Mouse (Mus musculus): ENCODE measurements around the gene Ccl1. TPM values are rescaled to one million over a fixed set of nuclear protein-coding genes. Genes with fewer than 3 reads are reported as not detected.

The Ccl1 gene
- polyA plus RNA-seq, 1 experiment from 2014 or later: 0.71 TPM

GRCm38 (mm10) chr11:82253421-82253820 is 52.1 kb downstream of the Ccl1 start:
- Histone ChIP-seq H3K9ac (no peak overlapping the region), H3K36me3 (no peaks in the 10 kb centered on the region), H3K27me3 (0 out of 2 replicates have a peak, but pooled peaks cover 3% of the 10 kb centered on the region), H3K9me3 (no peaks in the 10 kb centered on the region), H3K4me2 (no peak overlapping the region), H3K4me1 (replicated peaks) (peaks cover 49% of the 10 kb centered on the region), H3K4me3 (no peak overlapping the region), H3K27ac (replicated peaks) (peak overlapping the region; percentile 18; the same call in 1 of the 2 replicates)
- whole genome bisulfite sequencing: 20% methylated on average over 4 of the region's 4 CpGs
- ATAC-seq (ENCODE audit: low read depth): no peak

DNA sequence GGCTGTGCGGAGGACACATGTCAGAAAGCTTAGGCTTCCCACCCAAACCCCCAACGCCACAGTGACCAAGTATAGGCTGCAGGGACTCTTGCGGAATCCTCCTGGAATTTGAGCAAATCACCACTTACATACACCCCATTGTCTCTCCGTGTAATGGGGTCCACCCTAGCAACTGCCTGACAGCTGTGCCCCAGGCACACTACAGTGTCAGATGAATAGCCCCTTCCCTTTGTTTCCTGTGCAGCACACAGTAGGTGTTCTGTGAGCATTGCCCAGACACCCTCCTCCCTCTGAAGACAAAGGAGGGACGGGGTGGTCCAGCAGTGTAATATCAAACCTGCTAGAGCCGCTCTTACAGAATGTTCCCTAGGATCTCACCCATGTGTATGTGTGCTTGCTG is 54.2 kb downstream of the Ccl1 start:
- 16% methylated on average over 6 of the region's 6 CpGs for WGBS
- Histone ChIP-seq H3K36me3 (no peaks in the 10 kb centered on the region), H3K9ac (no peak overlapping the region), H3K27me3 (no peaks in the 10 kb centered on the region), H3K4me1 (replicated peaks) (peaks cover 49% of the 10 kb centered on the region), H3K27ac (replicated peaks) (no peak overlapping the region), H3K4me2 (no peak overlapping the region), H3K4me3 (no peak overlapping the region), H3K9me3 (no peaks in the 10 kb centered on the region; the same call in 1 of the 2 replicates)
- ATAC-seq (ENCODE audit: low read depth): no peak

- no peaks in the 10 kb centered on the region; the same call in 1 of the 2 replicates for H3K9me3 ChIP-seq
- H3K27me3 ChIP-seq: no peaks in the 10 kb centered on the region
- no peak overlapping the region for H3K4me2 ChIP-seq
- peaks cover 38% of the 10 kb centered on the region for H3K4me1 ChIP-seq (replicated peaks)
- H3K9ac ChIP-seq: no peak overlapping the region
- no peak overlapping the region for H3K27ac ChIP-seq (replicated peaks)
- ATAC-seq (ENCODE audit: low read depth): no peak
- H3K4me3 ChIP-seq: no peak overlapping the region
- WGBS: 66% methylated on average over 6 of the region's 6 CpGs
- no peaks in the 10 kb centered on the region for H3K36me3 ChIP-seq
Measured at GRCm38 (mm10) chr11:82249945-82250344, 55.5 kb downstream of the Ccl1 start.

GRCm38 (mm10) chr11:82237439-82237838 is 68.1 kb downstream of the Ccl1 start:
- ATAC-seq (ENCODE audit: low read depth): peak; percentile 59; the same call in 1 of the 2 replicates
- no peaks in the 10 kb centered on the region for H3K9me3 ChIP-seq

DNA sequence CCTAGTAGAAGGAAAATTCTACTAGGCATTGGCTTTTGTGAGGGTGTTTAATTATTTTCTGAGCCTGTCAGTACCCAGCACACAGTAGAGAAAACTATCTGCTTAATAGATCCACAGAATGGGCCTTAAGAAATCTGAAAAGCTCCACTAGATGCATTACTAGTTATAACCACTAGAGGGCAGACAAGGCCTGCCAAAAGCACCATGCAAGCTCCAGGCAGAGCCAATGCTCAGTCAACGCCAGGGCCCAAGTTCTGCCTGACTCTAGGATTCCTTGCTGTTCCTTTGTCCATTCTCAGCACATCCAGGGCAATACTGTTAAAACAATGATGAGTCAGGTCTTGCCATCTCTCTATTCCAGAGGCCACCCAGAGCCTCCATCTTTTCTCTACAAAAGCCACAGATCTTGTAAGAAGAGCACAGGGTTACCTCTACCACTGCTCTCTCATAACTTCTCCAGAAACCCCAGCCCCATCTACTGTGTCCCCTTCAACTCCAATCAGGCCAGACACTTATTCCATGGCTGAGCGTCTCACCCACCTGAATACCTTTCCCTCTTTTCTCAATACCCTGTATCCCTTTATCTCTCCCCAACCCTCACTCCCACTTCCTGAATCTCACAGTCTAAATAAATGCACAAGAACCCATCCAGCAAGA is 69.8 kb downstream of the Ccl1 start:
- WGBS: 29% methylated on average over 2 of the region's 2 CpGs
- Histone ChIP-seq H3K4me3 (no peak overlapping the region), H3K9me3 (no peaks in the 10 kb centered on the region), H3K27me3 (no peaks in the 10 kb centered on the region; the same call in none of the 2 replicates), H3K36me3 (no peaks in the 10 kb centered on the region), H3K4me1 (replicated peaks) (peaks cover 30% of the 10 kb centered on the region), H3K9ac (no peak overlapping the region), H3K4me2 (no peak overlapping the region), H3K27ac (replicated peaks) (no peak overlapping the region)
- peak; percentile 62; the same call in 1 of the 2 replicates for ATAC-seq (ENCODE audit: low read depth)

More at GRCm38 (mm10) chr11:82237439-82237838, 68.1 kb downstream of the Ccl1 start:
- 0 out of 2 replicates have a peak overlapping the region, but pooled peaks have one; percentile 33 for H3K27ac ChIP-seq (replicated peaks)
- H3K4me1 ChIP-seq (replicated peaks): peaks cover 25% of the 10 kb centered on the region
- WGBS: 16% methylated on average over 5 of the region's 5 CpGs
- peak overlapping the region; percentile 26; the same call in 1 of the 2 replicates for H3K9ac ChIP-seq
- no peak overlapping the region for H3K4me3 ChIP-seq
- no peaks in the 10 kb centered on the region for H3K36me3 ChIP-seq
- H3K4me2 ChIP-seq: no peak overlapping the region
- H3K27me3 ChIP-seq: no peaks in the 10 kb centered on the region; the same call in none of the 2 replicates

- Histone ChIP-seq H3K27me3 (no peaks in the 10 kb centered on the region; the same call in none of the 2 replicates), H3K36me3 (no peaks in the 10 kb centered on the region), H3K4me2 (no peak overlapping the region), H3K9ac (no peak overlapping the region), H3K9me3 (no peaks in the 10 kb centered on the region), H3K4me1 (replicated peaks) (peaks cover 34% of the 10 kb centered on the region), H3K4me3 (no peak overlapping the region), H3K27ac (replicated peaks) (no peak overlapping the region)
- WGBS: 64% methylated on average over 6 of the region's 6 CpGs
- ATAC-seq (ENCODE audit: low read depth): no peak
Measured at GRCm38 (mm10) chr11:82233991-82234390, 71.5 kb downstream of the Ccl1 start.

GRCm38 (mm10) chr11:82226976-82227375 is 78.5 kb downstream of the Ccl1 start:
- 23% methylated on average over 9 of the region's 9 CpGs for WGBS
- no peak overlapping the region for H3K4me2 ChIP-seq
- H3K4me1 ChIP-seq (replicated peaks): peaks cover 26% of the 10 kb centered on the region
- no peak overlapping the region for H3K4me3 ChIP-seq
- peak; percentile 71; the same call in 1 of the 2 replicates for ATAC-seq (ENCODE audit: low read depth)
- no peaks in the 10 kb centered on the region for H3K9me3 ChIP-seq
- H3K27me3 ChIP-seq: no peaks in the 10 kb centered on the region
- H3K36me3 ChIP-seq: no peaks in the 10 kb centered on the region
- no peak overlapping the region for H3K9ac ChIP-seq
- peak overlapping the region; percentile 74 for H3K27ac ChIP-seq (replicated peaks)

GRCm38 (mm10) chr11:82225936-82226335 is 79.6 kb downstream of the Ccl1 start:
- Histone ChIP-seq H3K36me3 (no peaks in the 10 kb centered on the region), H3K4me2 (no peak overlapping the region), H3K27me3 (no peaks in the 10 kb centered on the region), H3K4me1 (replicated peaks) (peaks cover 26% of the 10 kb centered on the region), H3K27ac (replicated peaks) (peak overlapping the region; percentile 74), H3K9me3 (no peaks in the 10 kb centered on the region), H3K9ac (no peak overlapping the region), H3K4me3 (no peak overlapping the region)
- WGBS: 56% methylated on average over 8 of the region's 8 CpGs
- ATAC-seq (ENCODE audit: low read depth): no peak

DNA sequence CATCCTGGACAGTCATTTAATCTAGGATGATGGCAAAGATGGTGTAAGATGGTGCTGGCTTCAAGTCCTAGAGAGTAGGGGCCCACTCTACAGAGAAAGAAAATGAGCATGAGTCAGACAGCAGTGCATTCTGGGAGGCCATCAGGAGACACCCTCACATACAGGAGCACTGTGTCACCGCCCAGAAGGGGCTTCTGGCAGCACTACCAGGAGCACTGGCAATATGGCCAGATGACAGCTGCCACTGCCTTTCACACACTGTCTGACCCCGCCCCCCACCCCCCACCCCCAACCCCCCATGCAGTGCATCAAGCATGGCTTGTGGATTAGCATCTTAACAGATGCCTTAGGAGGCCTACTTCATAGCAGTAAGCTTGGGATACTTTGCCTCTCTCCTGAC is 89.0 kb downstream of the Ccl1 start:
- no peak for ATAC-seq (ENCODE audit: low read depth)
- Histone ChIP-seq H3K27me3 (no peaks in the 10 kb centered on the region), H3K9ac (no peak overlapping the region), H3K4me3 (no peak overlapping the region), H3K4me2 (no peak overlapping the region), H3K9me3 (no peaks in the 10 kb centered on the region), H3K36me3 (no peaks in the 10 kb centered on the region), H3K4me1 (replicated peaks) (no peaks in the 10 kb centered on the region), H3K27ac (replicated peaks) (no peak overlapping the region)
- 52% methylated on average over 2 of the region's 2 CpGs for WGBS

GRCm38 (mm10) chr11:82214405-82214804 is 91.1 kb downstream of the Ccl1 start:
- Histone ChIP-seq H3K27ac (replicated peaks) (no peak overlapping the region), H3K4me3 (no peak overlapping the region), H3K9ac (no peak overlapping the region), H3K36me3 (no peaks in the 10 kb centered on the region), H3K4me2 (no peak overlapping the region), H3K9me3 (no peaks in the 10 kb centered on the region), H3K27me3 (no peaks in the 10 kb centered on the region), H3K4me1 (replicated peaks) (no peaks in the 10 kb centered on the region)
- ATAC-seq (ENCODE audit: low read depth): no peak
- 85% methylated on average over 4 of the region's 4 CpGs for WGBS

- no peaks in the 10 kb centered on the region for H3K4me1 ChIP-seq (replicated peaks)
- no peak overlapping the region for H3K4me3 ChIP-seq
- H3K27me3 ChIP-seq: no peaks in the 10 kb centered on the region
- no peak overlapping the region for H3K27ac ChIP-seq (replicated peaks)
- H3K36me3 ChIP-seq: no peaks in the 10 kb centered on the region
- no peak for ATAC-seq (ENCODE audit: low read depth)
- no peak overlapping the region for H3K4me2 ChIP-seq
- no peaks in the 10 kb centered on the region for H3K9me3 ChIP-seq
- H3K9ac ChIP-seq: no peak overlapping the region
- 96% methylated on average over 2 of the region's 2 CpGs for WGBS
Measured at GRCm38 (mm10) chr11:82206960-82207488, 98.5 kb downstream of the Ccl1 start.

GRCm38 (mm10) chr11:82205221-82205620 is 100.3 kb downstream of the Ccl1 start:
- no peak for ATAC-seq (ENCODE audit: low read depth)
- Histone ChIP-seq H3K4me2 (no peak overlapping the region), H3K4me1 (replicated peaks) (no peaks in the 10 kb centered on the region), H3K36me3 (no peaks in the 10 kb centered on the region), H3K27me3 (no peaks in the 10 kb centered on the region), H3K4me3 (no peak overlapping the region), H3K9ac (no peak overlapping the region), H3K27ac (replicated peaks) (no peak overlapping the region), H3K9me3 (no peaks in the 10 kb centered on the region)
- WGBS: 90% methylated on average over 6 of the region's 6 CpGs

All from neural tube, embryonic 13.5 days (tissue).